Mouse (Mus musculus): ENCODE measurements around the gene Phlda3.
A peak's percentile ranks its signal among the peaks of the same experiment; 100 is the strongest.

The Phlda3 gene

DNA sequence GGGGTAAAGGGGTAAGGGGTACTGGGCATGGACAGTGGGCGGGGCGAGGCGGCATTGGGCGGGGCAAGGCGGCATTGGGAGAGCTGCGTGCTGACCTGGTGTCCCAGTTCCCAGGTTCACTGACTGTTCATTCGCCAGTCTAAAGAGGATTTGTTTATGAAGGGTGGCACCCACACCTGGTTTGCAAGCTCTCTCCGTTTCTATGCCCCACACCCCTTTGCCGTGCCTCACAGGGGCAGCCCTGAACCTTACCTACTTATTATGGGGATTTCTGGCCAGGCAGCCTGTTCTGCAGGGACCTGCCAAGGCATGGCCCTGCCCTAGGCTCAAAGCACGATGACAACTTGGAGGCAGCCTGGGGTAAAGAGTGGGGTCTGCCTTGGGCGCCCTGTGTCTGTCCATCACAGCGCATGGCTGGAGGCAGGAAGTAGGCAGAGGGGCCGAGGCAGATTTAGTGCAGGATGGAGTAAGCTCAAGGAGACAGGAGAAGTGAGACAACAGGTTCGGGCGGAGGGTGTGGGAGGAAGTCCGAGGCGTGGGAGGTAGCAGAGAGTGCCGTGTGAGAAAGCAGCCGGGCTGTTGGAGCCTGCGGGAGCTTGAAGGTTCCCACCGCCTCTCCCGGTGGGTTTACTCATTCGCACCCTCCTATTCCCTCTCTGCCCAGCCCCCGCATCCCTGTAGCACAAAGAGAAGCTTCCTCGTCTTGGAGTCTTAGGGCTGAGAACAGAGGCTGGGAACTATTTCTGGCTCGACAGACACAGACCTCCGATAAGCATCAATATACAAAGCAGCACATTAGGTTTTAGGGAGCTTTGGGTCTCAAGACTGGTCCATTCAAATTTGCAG is 27.7 kb downstream of the Phlda3 start:
- no peak for DNase-seq (ENCODE audit: low spot score)

DNA sequence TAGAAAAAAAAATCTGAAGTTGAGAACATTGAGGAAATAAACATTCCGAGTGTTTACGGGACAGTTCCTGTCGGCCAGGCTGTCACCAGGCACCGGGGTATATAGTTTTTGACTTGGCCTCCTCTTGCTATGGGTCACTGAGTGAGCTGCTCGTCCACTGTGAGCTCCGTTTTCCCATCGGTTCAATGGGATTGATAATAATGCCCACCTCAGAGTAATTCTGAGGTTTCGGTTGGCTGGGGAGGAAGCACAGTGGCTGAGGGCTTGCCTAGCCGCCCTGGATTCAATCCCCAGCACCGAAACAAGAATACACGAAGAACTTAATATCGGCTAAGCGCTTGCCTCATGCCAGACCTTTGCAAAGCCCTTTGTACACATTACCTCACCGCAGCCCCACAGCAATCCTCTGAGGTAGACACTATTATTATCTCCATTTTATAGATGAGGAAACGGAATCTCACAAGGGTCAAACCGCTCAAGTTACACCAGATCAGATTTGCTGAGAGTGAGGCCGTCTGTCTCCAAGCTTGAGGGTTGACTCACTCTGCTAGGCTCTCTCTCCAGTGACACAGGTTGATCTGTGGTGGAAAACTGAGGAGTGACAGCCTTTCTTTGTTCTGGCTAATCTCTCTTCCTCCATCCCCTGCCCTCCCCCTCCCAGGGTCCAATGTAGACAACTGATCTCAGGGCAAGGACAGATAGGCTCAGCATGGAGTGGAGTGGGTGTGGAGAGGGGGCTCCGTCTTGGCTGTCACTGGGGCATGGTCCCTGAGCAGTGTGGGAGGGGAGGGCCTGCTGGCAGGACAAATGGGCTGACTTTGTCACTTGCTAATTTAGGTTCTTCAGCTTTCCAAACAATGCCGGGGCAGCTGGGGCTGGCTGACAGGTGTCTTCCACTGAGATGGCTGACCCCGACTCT is 28.6 kb downstream of the Phlda3 start:
- DNase-seq (ENCODE audit: low spot score): no peak

GRCm38 (mm10) chr1:135798492-135798891 is 32.6 kb downstream of the Phlda3 start:
- DNase-seq (ENCODE audit: low spot score): no peak

DNA sequence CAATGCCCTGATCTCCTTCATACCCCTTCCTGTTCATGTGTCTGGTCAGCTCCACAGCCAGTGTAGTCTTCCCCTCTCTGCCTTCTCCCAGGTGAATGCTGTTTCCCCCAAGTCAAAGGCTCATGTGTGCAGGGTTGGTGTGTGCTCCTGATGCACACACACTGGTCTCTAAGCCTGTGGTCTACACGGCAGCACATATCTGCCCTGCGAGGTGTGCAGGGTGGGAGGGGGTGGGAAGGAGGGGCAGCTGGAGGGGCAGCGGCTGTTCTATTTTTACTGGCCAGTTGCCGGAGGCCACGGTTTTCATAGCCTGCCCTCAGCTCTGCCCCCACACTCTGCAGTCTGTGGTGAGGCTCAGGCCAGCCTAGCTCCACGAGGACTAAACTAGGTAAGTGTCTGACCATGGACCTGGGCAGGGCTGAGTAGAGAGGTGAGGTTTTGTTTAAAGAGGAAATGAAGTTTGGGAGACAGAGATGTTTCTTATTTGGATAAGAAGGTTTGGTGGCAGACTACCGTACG is 33.2 kb downstream of the Phlda3 start:
- DNase-seq (ENCODE audit: low spot score): no peak

DNA sequence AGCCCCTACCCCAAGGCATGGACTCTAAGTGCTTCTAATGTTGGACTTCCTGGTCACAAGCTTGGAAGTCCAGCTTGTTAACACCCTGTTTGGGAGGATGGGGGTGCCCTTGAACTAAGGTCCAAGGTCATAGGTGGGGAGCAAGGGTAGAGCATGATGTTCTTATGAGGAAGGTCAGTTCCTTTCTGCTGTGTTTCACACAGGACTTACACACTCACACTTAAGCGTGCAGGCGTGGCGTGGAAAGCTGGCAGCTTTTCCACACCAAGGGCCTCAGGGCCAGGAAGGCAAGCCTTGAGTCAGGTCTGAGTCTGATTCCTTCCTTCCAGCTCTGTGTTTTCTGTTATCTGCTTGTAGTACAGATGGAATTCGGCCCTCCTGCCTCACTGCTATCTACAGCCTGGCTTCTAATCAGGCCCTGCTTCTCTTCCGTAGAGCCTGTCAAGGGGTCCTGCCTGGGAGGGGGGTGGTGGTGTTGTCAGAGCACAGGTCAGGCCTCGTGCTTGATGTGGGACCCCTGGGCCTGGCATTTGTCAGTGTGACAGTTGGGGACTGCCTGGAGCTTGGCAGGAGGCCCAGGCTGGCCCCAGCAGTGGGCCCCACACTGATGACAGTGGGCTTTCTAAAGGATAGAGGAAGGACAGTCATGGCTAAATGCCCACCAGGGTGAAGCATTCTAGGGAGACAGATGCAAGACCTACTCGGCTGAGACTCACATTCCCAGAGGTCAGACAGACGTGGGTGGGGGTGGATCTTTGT is 34.5 kb downstream of the Phlda3 start:
- no peak for DNase-seq (ENCODE audit: low spot score)

GRCm38 (mm10) chr1:135807546-135807945 is 41.6 kb downstream of the Phlda3 start:
- no peak for DNase-seq (ENCODE audit: low spot score)

- DNase-seq (ENCODE audit: low spot score): no peak
These were observed 44.3 kb downstream of the Phlda3 start for GRCm38 (mm10) chr1:135810180-135810579.

DNA sequence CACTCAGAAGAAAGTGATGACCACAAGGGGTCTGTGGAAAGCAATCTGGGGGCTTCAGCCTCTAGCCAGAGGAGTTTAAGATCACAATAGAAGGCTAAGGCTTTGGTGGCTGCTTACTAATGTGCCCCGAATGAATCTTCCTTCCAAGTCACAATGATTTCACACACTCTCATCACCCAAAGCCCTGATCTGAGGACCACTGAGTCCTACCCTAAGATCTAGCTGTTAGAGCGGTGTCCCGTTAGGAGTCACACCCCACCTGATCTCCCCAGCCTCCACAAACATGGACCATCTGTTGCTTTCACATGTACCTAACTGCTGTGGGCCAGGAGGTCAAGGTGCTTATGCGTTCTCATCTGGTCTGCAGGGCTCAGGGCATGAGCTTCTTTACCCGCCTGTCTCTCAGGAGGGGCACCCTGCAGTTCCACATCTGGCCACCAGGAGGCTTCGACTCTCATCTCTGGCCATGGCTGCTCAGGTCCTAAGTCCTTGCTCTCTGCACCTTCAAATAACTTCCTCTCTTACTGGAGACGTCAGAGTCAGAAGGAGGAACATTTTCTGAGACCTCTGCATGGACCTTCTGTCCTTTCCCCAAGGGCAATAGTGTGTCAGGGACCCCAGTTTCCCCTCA is 45.2 kb downstream of the Phlda3 start:
- peak; percentile 65 for DNase-seq (ENCODE audit: low spot score)

DNA sequence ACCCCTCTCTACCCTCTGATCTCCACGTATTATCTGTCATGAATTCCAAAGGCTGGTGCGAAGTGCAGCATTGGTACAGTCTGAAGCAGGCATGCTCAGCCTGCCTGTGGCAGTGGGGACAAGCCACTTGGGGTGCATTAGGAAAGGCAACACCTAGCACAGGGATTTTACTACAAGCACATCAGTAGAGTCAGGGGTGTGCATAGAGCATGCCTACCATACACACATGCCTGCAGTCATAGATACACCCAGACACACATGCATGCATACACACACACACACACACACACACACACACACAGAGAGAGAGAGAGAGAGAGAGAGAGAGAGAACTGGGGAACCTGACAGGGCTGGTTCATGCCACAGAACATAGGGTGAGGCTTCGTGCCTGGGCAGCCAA is 46.3 kb downstream of the Phlda3 start:
- DNase-seq (ENCODE audit: low spot score): no peak

- no peak for DNase-seq (ENCODE audit: low spot score)
These were observed 46.7 kb downstream of the Phlda3 start for GRCm38 (mm10) chr1:135812618-135813017.

- no peak for DNase-seq (ENCODE audit: low spot score)
These were observed 47.2 kb downstream of the Phlda3 start for GRCm38 (mm10) chr1:135813071-135813470.

- no peak for DNase-seq (ENCODE audit: low spot score)
These were observed 47.9 kb downstream of the Phlda3 start for GRCm38 (mm10) chr1:135813687-135814395.

GRCm38 (mm10) chr1:135814531-135814930 is 48.6 kb downstream of the Phlda3 start:
- no peak for DNase-seq (ENCODE audit: low spot score)

GRCm38 (mm10) chr1:135817595-135817994 is 51.7 kb downstream of the Phlda3 start:
- no peak for DNase-seq (ENCODE audit: low spot score)

DNA sequence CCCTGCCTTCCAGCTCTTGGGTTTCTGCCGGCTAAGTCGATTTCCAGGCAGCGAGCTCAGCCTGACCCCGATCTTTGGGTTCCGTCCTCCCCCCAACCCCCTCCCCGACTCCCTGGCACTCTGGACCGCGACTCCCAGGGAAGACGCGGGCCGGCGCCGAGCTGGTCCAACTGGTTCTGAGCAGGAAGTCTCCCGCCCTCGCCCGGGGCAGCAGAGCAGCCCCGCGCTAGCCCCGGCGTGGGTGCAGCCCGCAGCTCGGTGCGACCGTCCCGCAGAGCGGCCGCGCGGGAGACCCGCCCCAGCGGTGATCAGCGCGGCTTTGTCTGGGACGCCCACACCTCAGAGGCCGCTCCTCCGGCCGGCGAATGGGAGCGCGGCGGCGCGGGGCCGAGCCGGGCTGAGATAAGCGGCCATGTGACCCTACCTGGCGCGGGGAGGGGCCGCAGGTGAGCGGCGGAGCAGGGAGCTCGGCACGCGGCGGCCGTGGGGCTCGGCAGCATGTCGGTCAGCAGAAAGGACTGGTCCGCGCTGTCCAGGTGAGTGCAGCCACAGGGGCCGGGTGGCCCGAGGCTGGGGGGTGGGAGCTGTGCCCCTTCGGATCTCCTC is 52.7 kb downstream of the Phlda3 start, which contains the start of gene Lad1:
Lad1 (plus strand) TSS at position 118 of the 606 bp plus-strand sequence.
- no peak for DNase-seq (ENCODE audit: low spot score)

Data from c-Kit-positive CD71-positive TER-119-positive erythroid progenitor cells, embryonic 14.5 days (primary cell).